Comparison of ENCODE assay signal across 8 mouse cellular contexts in the genomic region with DNA sequence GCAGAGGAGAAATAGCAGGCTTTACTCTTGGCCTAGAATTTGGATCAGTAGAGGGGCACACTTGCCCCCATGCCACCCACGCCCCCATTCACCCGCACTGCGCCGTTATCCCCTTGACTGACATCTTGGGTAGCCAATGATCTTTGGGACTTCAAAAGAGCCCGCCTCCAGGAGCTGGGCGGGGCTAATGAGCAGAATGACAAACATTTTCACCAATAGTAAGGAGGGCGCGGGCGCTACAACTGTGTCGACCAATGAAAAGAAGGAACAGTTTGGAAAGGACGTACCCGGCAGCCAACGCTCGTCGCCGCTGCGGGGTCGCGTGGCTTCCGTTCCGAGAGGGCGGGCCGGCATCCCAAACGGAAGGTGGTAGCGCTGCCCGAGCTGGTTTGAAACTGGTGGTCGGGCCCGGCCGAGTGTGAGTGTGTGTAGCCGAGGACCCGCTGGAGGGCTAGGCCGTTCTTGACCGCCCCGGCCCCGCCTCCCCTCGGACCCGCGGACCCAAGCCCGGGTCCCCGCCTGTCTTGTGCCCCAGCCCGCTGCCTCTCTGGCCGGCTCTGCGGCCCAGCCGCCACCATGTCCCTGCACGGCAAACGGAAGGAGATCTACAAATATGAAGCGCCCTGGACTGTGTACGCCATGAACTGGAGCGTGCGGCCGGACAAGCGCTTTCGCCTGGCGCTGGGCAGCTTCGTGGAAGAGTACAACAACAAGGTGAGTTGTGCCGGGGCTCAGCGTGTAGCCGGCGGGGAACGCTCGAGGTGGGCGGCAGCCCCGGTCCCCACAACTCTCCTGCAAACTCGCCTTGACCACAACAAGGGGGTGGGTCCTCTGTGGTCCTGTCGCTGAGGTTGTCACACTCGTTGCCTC. TPM values are rescaled to one million over a fixed set of nuclear protein-coding genes. Genes with fewer than 3 reads are reported as not detected.
DNase-seq lines count a peak whose midpoint lies in the region; ATAC-seq lines count a peak whose summit lies in the region.

Gene Dcaf7, plus strand, starts transcription at position 325 of the 870 bp plus-strand sequence.

- peak within 1 kb of the TSS; percentile 92 for H3K27ac ChIP-seq in heart, embryonic 10.5 days
- peak within 1 kb of the TSS; percentile 96 for H3K27ac ChIP-seq in kidney, embryonic 15.5 days

- peak within 1 kb of the TSS; percentile 92 for H3K9ac ChIP-seq in kidney, embryonic 15.5 days

- under 1% methylated on average over 65 of the region's 66 CpGs for WGBS in heart, embryonic 10.5 days
- under 1% methylated on average over 66 of the region's 66 CpGs for WGBS in kidney, embryonic 15.5 days

- peak within 1 kb of the TSS; percentile 97 for H3K4me3 ChIP-seq in heart, embryonic 10.5 days
- peak within 1 kb of the TSS; percentile 97 for H3K4me3 ChIP-seq in kidney, embryonic 15.5 days (replicated peaks)

- H3K27me3 ChIP-seq in heart, embryonic 10.5 days (ENCODE audit: insufficient read depth, poor library complexity, severe bottlenecking): no peaks in the 10 kb centered on the region
- no peaks in the 10 kb centered on the region for H3K27me3 ChIP-seq in kidney, embryonic 15.5 days

- DNase-seq in B cell, adult 2 months: peak; percentile 99
- DNase-seq in brain, adult 2 months (ENCODE audit: low read depth, low spot score): peak; percentile 99
- DNase-seq in heart, embryonic 10.5 days (ENCODE audit: low spot score): peak; percentile 99
- peak; percentile 97 for DNase-seq in liver
- peak; percentile 96 to 99 for DNase-seq in spleen, postnatal 4 days (ENCODE audit: low spot score in 2 of 2)

- peak; percentile 93 for ATAC-seq in erythroblast, adult 5-6 weeks (replicated peaks; ENCODE audit: low FRiP score, poor library complexity, severe bottlenecking)
- ATAC-seq in kidney, embryonic 15.5 days (replicated peaks; ENCODE audit: low FRiP score): peak; percentile 99
- ATAC-seq in monocyte, adult 5-6 weeks (replicated peaks; ENCODE audit: insufficient number of reproducible peaks, low FRiP score, low TSS enrichment, poor library complexity, severe bottlenecking): peak; percentile 92

- H3K4me2 ChIP-seq in kidney, embryonic 15.5 days: peak within 1 kb of the TSS; percentile 88

- H3K4me1 ChIP-seq in heart, embryonic 10.5 days: peaks cover 18% of the 10 kb centered on the region; the same call in 1 of the 2 replicates
- H3K4me1 ChIP-seq in kidney, embryonic 15.5 days: peaks cover 35% of the 10 kb centered on the region

- 0 out of 2 replicates have a peak, but pooled peaks cover 3% of the 10 kb centered on the region for H3K36me3 ChIP-seq in heart, embryonic 10.5 days
- H3K36me3 ChIP-seq in kidney, embryonic 15.5 days: 0 out of 2 replicates have a peak, but pooled peaks cover 11% of the 10 kb centered on the region

- H3K9me3 ChIP-seq in heart, embryonic 10.5 days: no peaks in the 10 kb centered on the region
- no peaks in the 10 kb centered on the region for H3K9me3 ChIP-seq in kidney, embryonic 15.5 days (replicated peaks)

RNA-seq across cellular contexts. Expression of gene Dcaf7, which starts in this region (rescaled TPM):
- total RNA-seq in erythroblast, adult 5-6 weeks (2015; ENCODE audit: low replicate concordance): 20.5 and 25.9 TPM in 2 replicates
- total RNA-seq in erythroblast, adult 5-6 weeks (2017; ENCODE audit: low replicate concordance): 20.2 and 27.3 TPM in 2 replicates
- polyA plus RNA-seq in heart, embryonic 10.5 days (2016; fragmentation: Nextera tagmentation; extraction: Ambion mirVana): 60.4 and 69.6 TPM in 2 replicates
- 62.9 and 67.4 TPM in 2 replicates for polyA plus RNA-seq in kidney, embryonic 15.5 days (2015; fragmentation: Nextera tagmentation; extraction: Ambion mirVana)
- total RNA-seq in monocyte, adult 5-6 weeks (2017): 35.3 to 62.0 TPM (median 35.7 TPM) in 3 replicates

Comparison
In these comparisons a context has a peak if more than half of its experiments do, and no peak if none do; other contexts are left out.
1. Peak in every context shown above with its lines: DNase-seq, ATAC-seq, H3K4me3 ChIP-seq and H3K27ac ChIP-seq.